8 mouse cellular contexts compared by ENCODE assay signal in the genomic region with DNA sequence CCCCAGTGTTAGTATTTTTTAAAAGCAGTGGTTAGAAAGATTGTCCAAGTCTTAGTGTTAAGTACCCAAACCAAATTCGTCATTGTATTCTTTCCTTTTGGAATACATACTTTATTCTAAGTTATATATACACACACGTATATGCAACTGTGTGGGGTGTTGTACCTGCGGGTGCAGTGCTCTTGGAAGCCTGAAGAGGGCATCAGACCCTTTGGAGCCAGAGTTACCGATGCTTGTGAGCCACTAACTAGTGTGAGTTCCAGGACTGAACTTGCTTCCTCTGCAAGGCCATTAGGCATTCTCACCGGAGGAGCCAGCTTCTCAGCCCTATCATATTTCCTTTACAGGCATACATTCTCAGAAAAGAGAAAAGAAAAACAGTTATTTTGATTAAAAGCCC. TPM values are rescaled to one million over a fixed set of nuclear protein-coding genes. Genes with fewer than 3 reads are reported as not detected.
DNase-seq lines count a peak whose midpoint lies in the region; ATAC-seq and TF ChIP-seq lines count a peak whose summit lies in the region.

No protein-coding gene starts in this region.

- no peak overlapping the region for H3K4me3 ChIP-seq in forebrain, embryonic 10.5 days
- H3K4me3 ChIP-seq in forebrain, embryonic 13.5 days = no peak overlapping the region
- H3K4me3 ChIP-seq in lung, postnatal 0 days (ENCODE audit: low read depth, low read length) = no peak overlapping the region

- DNase-seq in forebrain, embryonic 10.5 days (ENCODE audit: extremely low spot score, low spot score) = peak; percentile 27
- peak; percentile 42 to 51 for DNase-seq in right cerebral cortex, adult 2 months (ENCODE audit: low spot score in 2 of 2)
- no peak for DNase-seq in right cerebral cortex, postnatal 25 days
- DNase-seq in brain, adult 2 months (ENCODE audit: low read depth, low spot score) = peak; percentile 77
- peak; percentile 32 for DNase-seq in gastrocnemius, postnatal 14 days
- DNase-seq in lung, postnatal 0 days (ENCODE audit: low spot score) = peak; percentile 65
- peak; percentile 63 for DNase-seq in testis, postnatal 10 days (ENCODE audit: low spot score)

- WGBS in forebrain, embryonic 10.5 days = 31% methylated on average over 5 of the region's 5 CpGs
- WGBS in forebrain, embryonic 13.5 days = 43% methylated on average over 5 of the region's 5 CpGs
- WGBS in lung, postnatal 0 days = 24% methylated on average over 5 of the region's 5 CpGs

- H3K4me1 ChIP-seq in forebrain, embryonic 10.5 days = no peaks in the 10 kb centered on the region
- H3K4me1 ChIP-seq in forebrain, embryonic 13.5 days = no peaks in the 10 kb centered on the region
- H3K4me1 ChIP-seq in lung, postnatal 0 days (ENCODE audit: insufficient read depth, low read depth, low read length) = no peaks in the 10 kb centered on the region

- H3K27me3 ChIP-seq in forebrain, embryonic 10.5 days (ENCODE audit: poor library complexity, severe bottlenecking) = no peaks in the 10 kb centered on the region
- H3K27me3 ChIP-seq in forebrain, embryonic 13.5 days = no peaks in the 10 kb centered on the region
- H3K27me3 ChIP-seq in lung, postnatal 0 days (replicated peaks; ENCODE audit: insufficient read depth, low read length) = no peaks in the 10 kb centered on the region

- no peak overlapping the region for H3K9ac ChIP-seq in forebrain, embryonic 13.5 days
- no peak overlapping the region for H3K9ac ChIP-seq in lung, postnatal 0 days (replicated peaks; ENCODE audit: low read depth)

- H3K4me2 ChIP-seq in forebrain, embryonic 13.5 days = no peak overlapping the region
- H3K4me2 ChIP-seq in lung, postnatal 0 days (replicated peaks; ENCODE audit: low read depth, low read length) = no peak overlapping the region

- ATAC-seq in forebrain, embryonic 13.5 days = no peak
- ATAC-seq in lung, postnatal 0 days = 0 out of 2 replicates have a peak, but pooled peaks have one; percentile 37

- H3K9me3 ChIP-seq in forebrain, embryonic 10.5 days = no peaks in the 10 kb centered on the region
- no peaks in the 10 kb centered on the region for H3K9me3 ChIP-seq in forebrain, embryonic 13.5 days (replicated peaks)
- H3K9me3 ChIP-seq in lung, postnatal 0 days (ENCODE audit: low read length) = no peaks in the 10 kb centered on the region

- intact Hi-C loops in gastrocnemius, postnatal 14 days (cut with DNase I; ENCODE audit: low total_unique reads) = no loop called here

- peak; percentile 90 for TF ChIP-seq CTCF in lung, postnatal 0 days (IDR thresholded peaks at IDR 0.05)

- H3K36me3 ChIP-seq in forebrain, embryonic 10.5 days (replicated peaks) = no peaks in the 10 kb centered on the region
- H3K36me3 ChIP-seq in forebrain, embryonic 13.5 days (ENCODE audit: poor library complexity, severe bottlenecking) = no peaks in the 10 kb centered on the region
- H3K36me3 ChIP-seq in lung, postnatal 0 days (ENCODE audit: insufficient read depth, low read length) = no peaks in the 10 kb centered on the region

- no peak overlapping the region for H3K27ac ChIP-seq in forebrain, embryonic 10.5 days
- H3K27ac ChIP-seq in forebrain, embryonic 13.5 days = no peak overlapping the region
- H3K27ac ChIP-seq in lung, postnatal 0 days (ENCODE audit: low read length) = no peak overlapping the region

- TF ChIP-seq EP300 in lung, postnatal 0 days (IDR thresholded peaks at IDR 0.05) = no peak

RNA-seq across cellular contexts. Expression of gene Tm7sf3, which starts 20.1 kb away (rescaled TPM):
- 25.7 and 28.0 TPM in 2 replicates for polyA plus RNA-seq in forebrain, embryonic 10.5 days (2016; fragmentation: Nextera tagmentation; extraction: Ambion mirVana)
- polyA plus RNA-seq in forebrain, embryonic 13.5 days (2015; fragmentation: Nextera tagmentation; extraction: Ambion mirVana) = 21.7 and 27.1 TPM in 2 replicates
- 10 to 100 TPM; 12.3 to 14.8 TPM for total RNA-seq in gastrocnemius, postnatal 14 days (2021)
- polyA plus RNA-seq in lung, postnatal 0 days (2015; fragmentation: Nextera tagmentation; extraction: Ambion mirVana) = 20.0 and 21.7 TPM in 2 replicates

RNA-seq across cellular contexts. Expression of gene Med21, which starts 20.3 kb away (rescaled TPM):
- polyA plus RNA-seq in forebrain, embryonic 10.5 days (2016; fragmentation: Nextera tagmentation; extraction: Ambion mirVana) = 128 and 133 TPM in 2 replicates
- 134 and 136 TPM in 2 replicates for polyA plus RNA-seq in forebrain, embryonic 13.5 days (2015; fragmentation: Nextera tagmentation; extraction: Ambion mirVana)
- total RNA-seq in gastrocnemius, postnatal 14 days (2021) = 10 to 100 TPM; 36.7 to 40.3 TPM
- 112 and 117 TPM in 2 replicates for polyA plus RNA-seq in lung, postnatal 0 days (2015; fragmentation: Nextera tagmentation; extraction: Ambion mirVana)
